Mouse (Mus musculus): Measurements from ENCODE around the gene Snx29. TPM values are rescaled to one million over a fixed set of nuclear protein-coding genes. Genes with fewer than 3 reads are reported as not detected.
"Not testable (repeated sequence)": the region's sequence is repeated elsewhere in the genome, so short reads cannot be mapped to it uniquely, and the experiment has no call there.

The Snx29 gene
- total RNA-seq, 1 experiment = 9.6 TPM

DNA sequence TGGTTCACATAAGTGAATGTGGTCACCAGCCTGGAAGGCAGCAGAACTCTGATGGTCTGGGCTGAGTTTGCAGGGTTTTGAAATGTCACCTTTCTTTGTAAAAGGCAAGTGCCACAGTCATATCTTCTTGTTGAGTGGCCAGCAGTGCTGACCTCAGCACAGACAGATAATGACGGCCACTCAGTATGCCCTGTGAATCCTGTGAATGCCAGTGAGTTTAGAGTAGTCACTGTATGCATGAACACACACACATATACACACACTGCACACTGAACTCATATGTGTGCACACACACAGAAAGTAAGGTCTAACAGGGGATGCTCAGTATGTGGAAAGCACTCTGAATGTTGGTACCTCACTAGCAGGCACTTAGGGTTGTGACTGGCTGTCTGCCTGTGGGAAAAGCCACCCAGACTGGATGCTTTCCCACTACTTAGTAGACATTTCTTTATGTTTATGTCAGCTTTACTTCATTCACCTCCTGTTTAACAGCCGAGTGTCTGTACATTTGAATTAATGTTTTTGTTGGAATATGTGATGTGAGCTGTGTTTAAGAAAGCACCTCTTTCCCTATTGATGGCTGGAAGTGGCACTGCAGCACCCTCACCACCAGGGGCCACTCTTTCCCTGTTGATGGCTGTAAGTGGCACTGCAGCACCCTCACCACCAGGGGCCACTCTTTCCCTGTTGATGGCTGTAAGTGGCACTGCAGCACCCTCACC is 100.3 kb downstream of the Snx29 start:
- peaks cover 0 to 5% of the 10 kb centered on the region in 2 experiments; a peak in 1 of 4 replicates for H3K4me1 ChIP-seq (ENCODE audit: control insufficient read depth in 2 of 2, insufficient read depth in 2 of 2, low read length in 2 of 2, poor library complexity in 1 of 2)
- H3K9ac ChIP-seq (ENCODE audit: insufficient read depth, low read depth, low read length, poor library complexity, severe bottlenecking) = no peak overlapping the region
- no peak overlapping the region for H3K4me3 ChIP-seq (ENCODE audit: insufficient read depth in 1 of 2, low read depth in 1 of 2, low read length in 2 of 2, poor library complexity in 1 of 2, severe bottlenecking in 1 of 2)
- DNase-seq (ENCODE audit: low read depth, low spot score) = no peak
- H3K27ac ChIP-seq (ENCODE audit: insufficient read depth, low read depth, low read length, poor library complexity, severe bottlenecking) = no peak overlapping the region
- no peak for TF ChIP-seq ZNF384 (IDR thresholded peaks at IDR 0.05; ENCODE audit: low read depth, low read length)
- TF ChIP-seq MAFK (IDR thresholded peaks at IDR 0.05; ENCODE audit: insufficient read depth, low read depth, low read length) = no peak
- no peak for TF ChIP-seq ZC3H11A (IDR thresholded peaks at IDR 0.05; ENCODE audit: borderline replicate concordance, low read depth, low read length)
- no peak for TF ChIP-seq CHD2 (IDR thresholded peaks at IDR 0.05; ENCODE audit: low read depth, low read length)
- no peak for TF ChIP-seq HCFC1 (IDR thresholded peaks at IDR 0.05; ENCODE audit: borderline replicate concordance, insufficient read depth, low read length)
- H3K36me3 ChIP-seq (ENCODE audit: control insufficient read depth, insufficient read depth, low read length, poor library complexity, severe bottlenecking) = peaks cover 7% of the 10 kb centered on the region; the same call in 1 of the 2 replicates
- H3K9me3 ChIP-seq (ENCODE audit: control insufficient read depth, insufficient read depth, low read depth, low read length) = no peaks in the 10 kb centered on the region
- in situ Hi-C loops (cut with MboI; ENCODE audit: low sequenced_read_pairs in 2 of 2, unreplicated experiment in 2 of 2) = no loop called here

GRCm38 (mm10) chr16:11423611-11424297 is 101.0 kb downstream of the Snx29 start:
- H3K4me1 ChIP-seq (ENCODE audit: control insufficient read depth in 2 of 2, insufficient read depth in 2 of 2, low read length in 2 of 2, poor library complexity in 1 of 2); in situ Hi-C loops (cut with MboI; ENCODE audit: low sequenced_read_pairs in 2 of 2, unreplicated experiment in 2 of 2): not testable (repeated sequence)

DNA sequence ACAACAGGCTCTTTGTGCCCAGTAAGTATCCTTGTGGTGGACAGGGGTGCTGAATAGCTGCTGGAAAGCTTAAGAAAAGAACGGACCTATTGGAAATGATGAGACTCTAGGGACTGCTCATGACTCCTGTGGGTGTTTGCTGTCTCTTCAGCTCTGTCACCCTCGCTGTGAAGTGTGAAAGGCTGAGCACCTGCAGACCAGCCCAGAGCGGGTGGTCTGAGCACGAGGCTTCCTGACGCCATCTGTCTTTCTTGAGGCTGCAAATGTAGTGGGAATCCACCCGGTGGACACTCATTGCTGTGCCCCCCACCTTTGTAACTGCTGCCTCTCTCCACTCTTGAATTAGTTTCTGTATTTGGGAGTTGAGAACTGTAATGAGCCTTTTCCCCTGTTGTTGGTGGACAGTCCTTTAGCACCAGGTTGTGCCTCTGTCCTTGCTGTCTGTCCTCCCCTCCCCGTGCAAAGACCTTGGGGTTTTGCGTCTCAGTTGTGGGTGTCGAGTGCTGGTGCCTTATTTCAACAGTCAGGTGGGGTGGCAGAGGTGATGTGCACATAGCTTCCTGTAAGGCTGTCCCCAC is 101.9 kb downstream of the Snx29 start:
- DNase-seq (ENCODE audit: low read depth, low spot score) = no peak
- in situ Hi-C loops (cut with MboI; ENCODE audit: low sequenced_read_pairs in 2 of 2, unreplicated experiment in 2 of 2) = no loop called here
- no peak overlapping the region for H3K4me3 ChIP-seq (ENCODE audit: insufficient read depth in 1 of 2, low read depth in 1 of 2, low read length in 2 of 2, poor library complexity in 1 of 2, severe bottlenecking in 1 of 2)
- H3K9me3 ChIP-seq (ENCODE audit: control insufficient read depth, insufficient read depth, low read depth, low read length) = no peaks in the 10 kb centered on the region
- TF ChIP-seq MAFK (IDR thresholded peaks at IDR 0.05; ENCODE audit: insufficient read depth, low read depth, low read length) (no peak), CHD2 (IDR thresholded peaks at IDR 0.05; ENCODE audit: low read depth, low read length) (no peak), HCFC1 (IDR thresholded peaks at IDR 0.05; ENCODE audit: borderline replicate concordance, insufficient read depth, low read length) (no peak), ZC3H11A (IDR thresholded peaks at IDR 0.05; ENCODE audit: borderline replicate concordance, low read depth, low read length) (no peak), ZNF384 (IDR thresholded peaks at IDR 0.05; ENCODE audit: low read depth, low read length) (no peak)
- H3K36me3 ChIP-seq (ENCODE audit: control insufficient read depth, insufficient read depth, low read length, poor library complexity, severe bottlenecking) = peaks cover 7% of the 10 kb centered on the region; the same call in 1 of the 2 replicates
- no peak overlapping the region for H3K9ac ChIP-seq (ENCODE audit: insufficient read depth, low read depth, low read length, poor library complexity, severe bottlenecking)
- H3K27ac ChIP-seq (ENCODE audit: insufficient read depth, low read depth, low read length, poor library complexity, severe bottlenecking) = no peak overlapping the region
- H3K4me1 ChIP-seq (ENCODE audit: control insufficient read depth in 2 of 2, insufficient read depth in 2 of 2, low read length in 2 of 2, poor library complexity in 1 of 2) = peaks cover 0 to 5% of the 10 kb centered on the region in 2 experiments; a peak in 1 of 4 replicates

More at GRCm38 (mm10) chr16:11423611-11424297, 101.0 kb downstream of the Snx29 start:
- DNase-seq (ENCODE audit: low read depth, low spot score); H3K9ac ChIP-seq (ENCODE audit: insufficient read depth, low read depth, low read length, poor library complexity, severe bottlenecking); H3K9me3 ChIP-seq (ENCODE audit: control insufficient read depth, insufficient read depth, low read depth, low read length); H3K27ac ChIP-seq (ENCODE audit: insufficient read depth, low read depth, low read length, poor library complexity, severe bottlenecking); H3K4me3 ChIP-seq (ENCODE audit: insufficient read depth in 1 of 2, low read depth in 1 of 2, low read length in 2 of 2, poor library complexity in 1 of 2, severe bottlenecking in 1 of 2); H3K36me3 ChIP-seq (ENCODE audit: control insufficient read depth, insufficient read depth, low read length, poor library complexity, severe bottlenecking): not testable (repeated sequence)

GRCm38 (mm10) chr16:11425279-11425678 is 102.6 kb downstream of the Snx29 start:
- no peak for DNase-seq (ENCODE audit: low read depth, low spot score)
- in situ Hi-C loops (cut with MboI; ENCODE audit: low sequenced_read_pairs in 2 of 2, unreplicated experiment in 2 of 2) = no loop called here
- Histone ChIP-seq H3K4me1 (ENCODE audit: control insufficient read depth in 2 of 2, insufficient read depth in 2 of 2, low read length in 2 of 2, poor library complexity in 1 of 2) (peaks cover 0 to 5% of the 10 kb centered on the region in 2 experiments; a peak in 1 of 4 replicates), H3K9ac (ENCODE audit: insufficient read depth, low read depth, low read length, poor library complexity, severe bottlenecking) (no peak overlapping the region), H3K27ac (ENCODE audit: insufficient read depth, low read depth, low read length, poor library complexity, severe bottlenecking) (no peak overlapping the region), H3K9me3 (ENCODE audit: control insufficient read depth, insufficient read depth, low read depth, low read length) (no peaks in the 10 kb centered on the region), H3K36me3 (ENCODE audit: control insufficient read depth, insufficient read depth, low read length, poor library complexity, severe bottlenecking) (peaks cover 7% of the 10 kb centered on the region; the same call in 1 of the 2 replicates), H3K4me3 (ENCODE audit: insufficient read depth in 1 of 2, low read depth in 1 of 2, low read length in 2 of 2, poor library complexity in 1 of 2, severe bottlenecking in 1 of 2) (no peak overlapping the region)
- TF ChIP-seq ZNF384 (IDR thresholded peaks at IDR 0.05; ENCODE audit: low read depth, low read length) = no peak
- no peak for TF ChIP-seq HCFC1 (IDR thresholded peaks at IDR 0.05; ENCODE audit: borderline replicate concordance, insufficient read depth, low read length)
- TF ChIP-seq CHD2 (IDR thresholded peaks at IDR 0.05; ENCODE audit: low read depth, low read length) = no peak
- TF ChIP-seq MAFK (IDR thresholded peaks at IDR 0.05; ENCODE audit: insufficient read depth, low read depth, low read length) = no peak
- no peak for TF ChIP-seq ZC3H11A (IDR thresholded peaks at IDR 0.05; ENCODE audit: borderline replicate concordance, low read depth, low read length)
